Mouse (Mus musculus) liver, embryonic 11.5 days (tissue): ENCODE measurements at regions not wholly inside any gene's neighbourhood (a gene's known extent, or its start where the extent isn't known, plus 50 kb on each side); places are given as distances from the start of the nearest gene placed in this dataset.
A peak's percentile ranks its signal among the peaks of the same experiment; 100 is the strongest.
"Not testable (repeated sequence)": the region's sequence is repeated elsewhere in the genome, so short reads cannot be mapped to it uniquely, and the experiment has no call there.

ENCODE experiments used
- ATAC-seq: fragments of 200-750 bp; cut with Nextera tagmentation; replicated peaks from 2 replicates; pipeline ENCODE4 v1.8.0; 2017; ENCODE audit warnings: moderate number of reproducible peaks, mild to moderate bottlenecking, moderate TSS enrichment, moderate library complexity; ENCODE audit not compliant: low FRiP score
- DNase-seq: peaks from one replicate; pipeline ENCODE4 v3.0.0-alpha.2; 2017; ENCODE audit warnings: low spot score
- H3K27ac ChIP-seq: fragments of 300-500 bp; sonication (generic); 2 replicates; pipeline ENCODE4 v1.5.1; 2014; ENCODE audit warnings: mild to moderate bottlenecking, low read depth, low read length, control low read depth
- H3K27me3 ChIP-seq: fragments of 300-500 bp; sonication (generic); replicated peaks from 2 replicates; pipeline ENCODE4 v1.6.1; 2014; ENCODE audit warnings: low read length, mixed read lengths; ENCODE audit not compliant: control insufficient read depth, insufficient read depth
- H3K36me3 ChIP-seq: fragments of 300-500 bp; sonication (generic); 2 replicates; pipeline ENCODE4 v1.6.1; 2014; ENCODE audit warnings: mild to moderate bottlenecking, low read length, moderate library complexity, mixed read lengths; ENCODE audit not compliant: control insufficient read depth, insufficient read depth
- H3K4me1 ChIP-seq: fragments of 300-500 bp; sonication (generic); replicated peaks from 2 replicates; pipeline ENCODE4 v1.6.1; 2014; ENCODE audit warnings: low read length, mixed read lengths; ENCODE audit not compliant: control insufficient read depth, insufficient read depth
- H3K4me2 ChIP-seq: fragments of 300-500 bp; sonication (generic); 2 replicates; pipeline ENCODE4 v1.6.1; 2014; ENCODE audit warnings: mild to moderate bottlenecking, control low read depth, moderate library complexity
- H3K4me3 ChIP-seq: fragments of 300-500 bp; sonication (generic); 2 replicates; pipeline ENCODE4 v1.5.1; 2014; ENCODE audit warnings: low read depth, low read length, control low read depth
- H3K9ac ChIP-seq: fragments of 300-500 bp; sonication (generic); 2 replicates; pipeline ENCODE4 v1.6.1; 2014; ENCODE audit warnings: low read depth, low read length, control low read depth
- H3K9me3 ChIP-seq: fragments of 300-500 bp; sonication (generic); 2 replicates; pipeline ENCODE4 v1.6.1; 2016; ENCODE audit warnings: low read length, inconsistent platforms, mixed read lengths; ENCODE audit not compliant: control insufficient read depth
- WGBS: fragments of 180-500 bp; shearing (Covaris S2); extraction: QIAGEN DNeasy Blood & Tissue Kit; methylation state at CpG from one replicate; pipeline ENCODE4 v1.1.7; 2014; 5-methylcytosine and 5-hydroxymethylcytosine counted together

DNA sequence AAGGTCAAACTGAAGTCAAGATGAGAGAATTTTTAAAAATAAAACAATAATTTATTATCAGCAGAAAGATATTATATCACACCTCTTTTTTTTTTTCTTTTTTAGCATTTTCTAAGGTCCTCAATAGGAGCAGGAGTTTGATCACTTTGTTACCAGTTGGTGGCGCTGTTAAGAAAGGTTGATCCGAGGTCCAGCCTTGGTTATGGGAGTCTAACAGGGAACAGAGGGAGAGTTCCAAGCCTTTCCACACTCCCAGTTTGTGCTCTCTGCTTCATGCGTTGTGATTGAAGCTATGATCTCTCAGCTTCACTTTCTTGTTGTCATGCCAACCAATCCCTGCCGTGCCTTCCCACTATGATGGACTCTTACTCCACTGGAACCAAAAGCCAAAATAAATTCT is 83.8 kb downstream of the Fam174a start:
- Histone ChIP-seq H3K36me3 (no peaks in the 10 kb centered on the region), H3K4me3 (no peak overlapping the region), H3K4me1 (no peaks in the 10 kb centered on the region), H3K9ac (no peak overlapping the region), H3K9me3 (no peaks in the 10 kb centered on the region), H3K4me2 (no peak overlapping the region), H3K27me3 (no peaks in the 10 kb centered on the region), H3K27ac (no peak overlapping the region)
- ATAC-seq (no peak), DNase-seq (no peak)
- WGBS = 52% methylated on average over 4 of the region's 4 CpGs

DNA sequence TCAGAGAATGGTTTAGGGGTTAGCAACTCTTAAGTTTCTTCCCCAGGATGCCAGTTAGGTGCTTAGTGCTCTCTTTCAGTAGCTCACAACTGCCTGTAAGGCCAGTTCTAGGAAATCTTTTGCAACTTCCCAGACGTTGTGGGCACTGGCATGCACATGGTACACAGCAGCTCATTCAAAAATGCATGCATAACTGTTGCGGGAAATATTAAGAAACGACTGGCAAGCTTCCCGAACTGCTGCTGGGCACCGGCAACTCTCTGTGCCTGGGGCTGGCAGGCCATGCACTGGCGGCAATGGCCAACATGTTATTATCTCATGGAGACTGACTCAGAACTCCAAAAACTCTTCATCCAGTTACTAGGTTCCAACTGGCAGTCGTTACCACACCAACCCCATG is 86.3 kb downstream of the Fam174a start:
- H3K4me3 ChIP-seq = no peak overlapping the region
- H3K9ac ChIP-seq = no peak overlapping the region
- H3K4me1 ChIP-seq = no peaks in the 10 kb centered on the region
- 76% methylated on average over 7 of the region's 7 CpGs for WGBS
- H3K9me3 ChIP-seq = no peaks in the 10 kb centered on the region
- no peaks in the 10 kb centered on the region for H3K27me3 ChIP-seq
- no peak overlapping the region for H3K4me2 ChIP-seq
- no peaks in the 10 kb centered on the region for H3K36me3 ChIP-seq
- ATAC-seq (no peak), DNase-seq (no peak)
- no peak overlapping the region for H3K27ac ChIP-seq

DNA sequence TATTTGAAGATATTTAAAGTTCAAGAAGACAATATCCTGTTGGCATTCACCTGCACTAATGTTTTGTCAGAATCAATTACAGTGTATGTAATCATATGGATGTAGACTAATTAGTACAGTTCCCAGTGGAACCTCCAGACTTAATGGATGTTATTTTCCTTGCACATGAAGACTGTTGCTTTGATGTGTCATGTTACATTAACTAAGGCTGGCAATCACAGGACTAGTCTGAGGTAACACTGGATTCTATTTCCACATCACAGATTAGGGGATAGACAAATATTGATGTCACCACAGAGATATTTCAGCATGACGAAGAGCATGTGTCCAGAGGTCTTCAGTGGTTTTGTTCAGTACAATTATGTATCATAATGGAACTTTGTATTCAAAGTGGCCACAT is 108.8 kb downstream of the Fam174a start:
- Histone ChIP-seq H3K9ac (no peak overlapping the region), H3K27ac (no peak overlapping the region), H3K9me3 (no peaks in the 10 kb centered on the region), H3K36me3 (no peaks in the 10 kb centered on the region), H3K4me3 (no peak overlapping the region), H3K4me1 (no peaks in the 10 kb centered on the region), H3K27me3 (no peaks in the 10 kb centered on the region), H3K4me2 (no peak overlapping the region)
- WGBS = 72% methylated on average over 1 of the region's 1 CpGs
- no peak for DNase-seq
- ATAC-seq = no peak

DNA sequence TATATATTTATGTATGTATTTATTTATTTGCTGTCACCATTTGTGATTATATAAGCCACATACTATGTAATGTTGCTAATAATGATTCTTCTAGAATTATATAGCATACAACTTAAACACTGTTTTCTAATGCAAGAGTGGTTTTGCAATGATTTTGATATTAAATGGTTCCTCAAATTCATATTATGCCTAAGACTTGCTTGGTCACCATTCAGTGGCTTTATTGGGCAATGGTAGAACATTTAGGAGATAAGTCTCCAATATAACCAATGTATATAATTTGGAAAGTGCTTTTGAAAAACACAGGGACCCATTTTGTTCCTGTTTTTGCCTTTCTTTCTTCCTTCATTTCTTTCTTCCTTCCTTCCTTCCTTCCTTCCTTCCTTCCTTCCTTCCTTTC is 112.0 kb downstream of the Fam174a start:
- no peaks in the 10 kb centered on the region for H3K4me1 ChIP-seq
- H3K9me3 ChIP-seq = no peaks in the 10 kb centered on the region
- DNase-seq (no peak), ATAC-seq (no peak)
- H3K36me3 ChIP-seq = no peaks in the 10 kb centered on the region
- H3K4me2 ChIP-seq = no peak overlapping the region
- H3K27me3 ChIP-seq = no peaks in the 10 kb centered on the region
- H3K4me3 ChIP-seq = no peak overlapping the region
- H3K9ac ChIP-seq = no peak overlapping the region
- H3K27ac ChIP-seq = no peak overlapping the region

DNA sequence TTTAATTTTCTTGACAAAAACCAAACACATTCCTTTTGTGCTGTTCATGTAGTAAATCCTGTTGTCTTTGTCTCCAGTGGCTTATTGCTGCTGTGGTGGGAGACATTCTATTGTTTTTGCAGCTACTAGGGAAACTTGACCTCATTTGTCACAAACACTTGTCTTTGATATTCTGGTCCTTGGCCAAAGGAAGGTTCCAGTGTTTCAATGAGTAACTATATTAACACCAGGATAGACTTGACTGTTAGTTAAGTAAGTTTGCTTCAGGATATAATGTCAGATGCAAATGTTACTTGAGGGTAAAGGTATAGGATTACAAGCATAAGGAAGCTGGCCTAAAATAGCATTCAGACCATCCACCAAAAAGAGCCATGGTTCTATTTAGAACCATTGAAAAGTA is 123.7 kb downstream of the Fam174a start:
- DNase-seq = no peak
- Histone ChIP-seq H3K27ac (no peak overlapping the region), H3K9me3 (no peaks in the 10 kb centered on the region), H3K4me1 (no peaks in the 10 kb centered on the region), H3K9ac (no peak overlapping the region), H3K4me3 (no peak overlapping the region), H3K4me2 (no peak overlapping the region), H3K36me3 (no peaks in the 10 kb centered on the region), H3K27me3 (no peaks in the 10 kb centered on the region)
- ATAC-seq = no peak

DNA sequence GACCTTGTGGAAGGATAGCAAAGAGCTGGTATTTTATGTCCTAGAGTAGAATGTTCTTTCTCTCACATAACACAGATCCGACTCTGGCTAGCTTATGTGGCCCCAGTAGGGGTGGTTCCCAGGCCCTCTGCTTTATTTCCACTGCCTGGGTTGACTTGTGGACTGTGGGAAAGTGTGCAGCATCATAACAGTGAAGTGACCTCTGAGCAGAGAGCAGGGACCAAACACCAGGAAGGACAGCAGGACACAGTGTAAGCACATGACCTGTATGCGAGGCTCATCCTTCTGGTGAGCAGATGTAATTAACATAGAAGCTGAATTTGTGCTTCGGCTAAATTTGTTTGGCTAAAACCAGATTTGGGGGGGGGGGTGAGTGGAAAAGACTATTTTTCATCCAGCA is 132.1 kb downstream of the Fam174a start:
- Histone ChIP-seq H3K9ac (no peak overlapping the region), H3K4me2 (no peak overlapping the region), H3K36me3 (no peaks in the 10 kb centered on the region), H3K27ac (no peak overlapping the region), H3K4me1 (no peaks in the 10 kb centered on the region), H3K4me3 (no peak overlapping the region), H3K27me3 (no peaks in the 10 kb centered on the region), H3K9me3 (no peaks in the 10 kb centered on the region)
- DNase-seq = no peak
- no peak for ATAC-seq
- 67% methylated on average over 3 of the region's 3 CpGs for WGBS

DNA sequence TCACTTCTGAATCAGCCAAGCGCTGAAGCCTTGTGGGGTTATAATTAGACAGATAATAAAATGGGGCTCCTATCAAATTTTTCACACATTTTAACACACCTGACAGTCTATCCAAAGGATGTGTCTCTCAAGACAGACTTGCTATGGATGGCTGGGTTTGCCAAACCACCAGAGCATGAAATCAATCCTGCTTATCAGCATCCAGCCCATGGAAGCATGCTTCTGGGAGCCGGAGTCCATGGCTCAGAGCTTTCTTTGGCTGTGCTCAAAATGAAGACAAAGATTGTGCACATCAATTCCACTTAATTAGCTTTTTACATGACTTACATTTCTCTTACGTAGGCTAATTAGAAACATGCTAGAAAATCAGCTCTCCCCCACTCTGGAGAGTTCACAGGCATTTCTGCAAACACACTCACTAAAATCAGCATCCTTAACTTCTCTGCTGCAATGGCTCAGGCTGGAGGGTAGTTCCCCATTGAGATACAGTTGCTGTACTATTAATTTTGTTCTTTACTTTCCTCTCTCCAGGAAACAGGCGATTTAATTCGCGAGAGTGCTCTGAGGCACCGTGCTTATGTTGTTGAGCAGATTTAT is 135.6 kb downstream of the Fam174a start:
- DNase-seq (no peak), ATAC-seq (no peak)
- Histone ChIP-seq H3K27me3 (no peaks in the 10 kb centered on the region), H3K4me2 (no peak overlapping the region), H3K27ac (no peak overlapping the region), H3K36me3 (no peaks in the 10 kb centered on the region), H3K4me1 (no peaks in the 10 kb centered on the region), H3K9ac (no peak overlapping the region), H3K4me3 (no peak overlapping the region), H3K9me3 (no peaks in the 10 kb centered on the region)
- 78% methylated on average over 7 of the region's 7 CpGs for WGBS

DNA sequence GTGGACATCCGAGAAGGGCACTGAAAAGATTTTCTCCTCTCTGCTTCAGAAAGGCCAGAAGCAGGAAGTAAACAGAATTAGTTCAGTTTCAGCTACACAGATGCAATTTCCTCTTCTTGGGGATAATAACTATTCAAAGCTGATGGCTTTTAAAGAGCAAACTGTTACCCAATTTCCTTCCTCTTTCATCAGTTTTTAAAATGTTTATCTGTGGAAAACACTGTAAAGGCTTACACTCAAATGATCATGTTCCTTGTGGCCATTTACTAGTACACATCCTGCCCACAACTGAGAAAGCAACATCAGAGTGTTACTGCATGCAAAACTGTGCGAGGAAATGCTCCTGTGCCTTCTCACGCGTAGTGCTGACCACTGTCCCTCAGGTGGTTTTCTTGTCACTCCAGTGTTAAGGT is 137.5 kb downstream of the Fam174a start:
- Histone ChIP-seq H3K36me3 (no peaks in the 10 kb centered on the region), H3K4me3 (no peak overlapping the region), H3K27ac (no peak overlapping the region), H3K4me2 (no peak overlapping the region), H3K4me1 (no peaks in the 10 kb centered on the region), H3K27me3 (no peaks in the 10 kb centered on the region), H3K9me3 (no peaks in the 10 kb centered on the region), H3K9ac (no peak overlapping the region)
- ATAC-seq = 0 out of 2 replicates have a peak, but pooled peaks have one; percentile 10
- 54% methylated on average over 4 of the region's 4 CpGs for WGBS
- no peak for DNase-seq

DNA sequence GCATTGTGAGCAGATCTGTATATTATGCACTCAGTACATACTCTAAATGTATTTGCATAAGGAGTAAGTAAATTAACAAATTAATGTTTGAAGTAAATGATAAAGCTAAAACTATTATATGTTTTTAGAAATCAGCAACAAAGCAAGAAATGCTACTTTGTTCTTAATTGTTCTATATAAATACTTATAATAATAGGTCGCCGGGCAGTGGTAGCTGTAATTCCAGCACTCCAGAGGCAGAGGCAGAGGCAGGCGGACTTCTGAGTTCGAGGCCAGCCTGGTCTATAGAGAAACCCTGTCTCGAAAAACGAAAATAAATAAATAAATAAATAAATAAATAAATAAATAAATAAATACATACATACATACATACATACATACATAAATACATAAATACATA is 138.3 kb downstream of the Fam174a start:
- H3K4me3 ChIP-seq, H3K4me1 ChIP-seq, H3K4me2 ChIP-seq, H3K9ac ChIP-seq, H3K27ac ChIP-seq, H3K27me3 ChIP-seq, H3K36me3 ChIP-seq, H3K9me3 ChIP-seq: not testable (repeated sequence)
- WGBS = 76% methylated on average over 6 of the region's 6 CpGs
- DNase-seq (peak; percentile 99), ATAC-seq (peak; percentile 83)
